Mouse (Mus musculus) C2C12 (cell line): ENCODE measurements around the gene Map3k15. TPM values are rescaled to one million over a fixed set of nuclear protein-coding genes. Genes with fewer than 3 reads are reported as not detected.

Experiments used
- H3K27me3 ChIP-seq: one replicate; pipeline ENCODE4 v1.6.1; 2011; ENCODE audit not compliant: control insufficient read depth, insufficient read depth, insufficient read length
- H3K36me3 ChIP-seq: one replicate; pipeline ENCODE4 v1.6.1; 2011; ENCODE audit not compliant: control insufficient read depth, insufficient read depth
- H3K4me3 ChIP-seq: one replicate; pipeline ENCODE4 v1.5.1; 2011; ENCODE audit warnings: mild to moderate bottlenecking, control low read depth; ENCODE audit not compliant: poor library complexity, insufficient read depth, severe bottlenecking
- H3K79me2 ChIP-seq: one replicate; pipeline ENCODE4 v1.6.1; 2011; ENCODE audit not compliant: control insufficient read depth, insufficient read depth
- H3K79me3 ChIP-seq: one replicate; pipeline ENCODE4 v1.6.1; 2011; ENCODE audit warnings: low read depth, control low read depth
- H3ac ChIP-seq: one replicate; pipeline ENCODE3; 2011; ENCODE audit warnings: low read depth; ENCODE audit not compliant: control insufficient read depth, insufficient read length
- CEBPB ChIP-seq: IDR thresholded peaks from one replicate; pipeline ENCODE4 v1.6.1; 2011; ENCODE audit warnings: low read depth, mild to moderate bottlenecking, control low read depth, moderate library complexity
- CTCF ChIP-seq: IDR thresholded peaks from one replicate; pipeline ENCODE4 v1.5.1; 2011; ENCODE audit not compliant: control insufficient read depth, insufficient read depth, insufficient read length
- FOSL1 ChIP-seq: IDR thresholded peaks from one replicate; pipeline ENCODE4 v1.8.0; 2011; ENCODE audit warnings: mild to moderate bottlenecking, low read length; ENCODE audit not compliant: poor library complexity, insufficient read depth, severe bottlenecking
- MAX ChIP-seq: IDR thresholded peaks from one replicate; pipeline ENCODE4 v1.6.1; 2011; ENCODE audit warnings: mild to moderate bottlenecking, control low read depth
- MYOD1 ChIP-seq: IDR thresholded peaks from one replicate; pipeline ENCODE4 v1.6.1; 2011; ENCODE audit warnings: low read depth; ENCODE audit not compliant: control insufficient read depth, insufficient read length
- MYOG ChIP-seq: IDR thresholded peaks from one replicate; pipeline ENCODE4 v1.6.1; 2011; ENCODE audit not compliant: control insufficient read depth, insufficient read length; ENCODE audit errors: extremely low read depth
- USF1 ChIP-seq: IDR thresholded peaks from one replicate; pipeline ENCODE4 v1.6.1; 2011; ENCODE audit warnings: low read depth, mild to moderate bottlenecking, control low read depth, moderate library complexity
- polyA plus RNA-seq: library from polyadenylated mRNA; unstranded; fragments of >200 nt; fragmentation: generic; extraction: Trizol; gene quantifications from one replicate; pipeline ENCODE4 v1.2.1, GENCODE M21; 2012; ENCODE audit warnings: missing spikeins

Map3k15 gene
- polyA plus RNA-seq, 1 experiment: 0.04 TPM

GRCm38 (mm10) chrX:160136153-160136552, 147.9 kb downstream of the Map3k15 start:
- Histone ChIP-seq H3K79me2 (peaks cover 54% of the 10 kb centered on the region), H3ac (peak overlapping the region; percentile 1), H3K79me3 (peaks cover 46% of the 10 kb centered on the region), H3K27me3 (no peaks in the 10 kb centered on the region), H3K4me3 (peak overlapping the region; percentile 39), H3K36me3 (peaks cover 5% of the 10 kb centered on the region)
- TF ChIP-seq MYOG (no peak), MAX (no peak), MYOD1 (no peak), CTCF (no peak), CEBPB (no peak)

GRCm38 (mm10) chrX:160137177-160137860, 149.1 kb downstream of the Map3k15 start:
- Histone ChIP-seq H3K36me3 (peaks cover 5% of the 10 kb centered on the region), H3K79me3 (peaks cover 46% of the 10 kb centered on the region), H3K27me3 (no peaks in the 10 kb centered on the region), H3K79me2 (peaks cover 54% of the 10 kb centered on the region), H3ac (peak overlapping the region; percentile 70), H3K4me3 (peak overlapping the region; percentile 39)
- TF ChIP-seq MYOG (no peak), CEBPB (no peak)

GRCm38 (mm10) chrX:160137861-160138717, 149.9 kb downstream of the Map3k15 start, which contains the start of gene Pdha1:
TSS of gene Pdha1 (minus strand) at chrX:160138413.
- Histone ChIP-seq H3K79me2 (peaks cover 48% of the 10 kb centered on the region), H3K27me3 (no peaks in the 10 kb centered on the region), H3K79me3 (peaks cover 44% of the 10 kb centered on the region), H3K4me3 (peak within 1 kb of the TSS; percentile 39), H3K36me3 (peaks cover 3% of the 10 kb centered on the region), H3ac (peak within 1 kb of the TSS; percentile 70)
- TF ChIP-seq MYOG (no peak), MYOD1 (no peak), CTCF (no peak), USF1 (no peak), MAX (no peak), FOSL1 (no peak), CEBPB (no peak)

- H3ac ChIP-seq: no peak overlapping the region
- H3K36me3 ChIP-seq: no peaks in the 10 kb centered on the region
- no peaks in the 10 kb centered on the region for H3K79me3 ChIP-seq
- no peaks in the 10 kb centered on the region for H3K27me3 ChIP-seq
- H3K4me3 ChIP-seq: no peak overlapping the region
- TF ChIP-seq MAX: no peak
- no peak for TF ChIP-seq MYOG
- TF ChIP-seq FOSL1: no peak
- TF ChIP-seq CTCF: no peak
- no peak for TF ChIP-seq CEBPB
- no peak for TF ChIP-seq USF1
- TF ChIP-seq MYOD1: no peak
- H3K79me2 ChIP-seq: no peaks in the 10 kb centered on the region
Observed at GRCm38 (mm10) chrX:160146806-160147205, 158.6 kb downstream of the Map3k15 start.

- no peak overlapping the region for H3K4me3 ChIP-seq
- no peaks in the 10 kb centered on the region for H3K27me3 ChIP-seq
- TF ChIP-seq MYOD1 (no peak), CTCF (no peak), FOSL1 (no peak), MAX (no peak), MYOG (no peak), CEBPB (no peak), USF1 (no peak)
- H3K36me3 ChIP-seq: no peaks in the 10 kb centered on the region
- no peak overlapping the region for H3ac ChIP-seq
- H3K79me3 ChIP-seq: no peaks in the 10 kb centered on the region
- H3K79me2 ChIP-seq: no peaks in the 10 kb centered on the region
Observed at GRCm38 (mm10) chrX:160147406-160147805, 159.2 kb downstream of the Map3k15 start.

GRCm38 (mm10) chrX:160148859-160149258, 160.6 kb downstream of the Map3k15 start:
- Histone ChIP-seq H3K4me3 (no peak overlapping the region), H3K27me3 (no peaks in the 10 kb centered on the region), H3K79me2 (no peaks in the 10 kb centered on the region), H3K36me3 (no peaks in the 10 kb centered on the region), H3K79me3 (no peaks in the 10 kb centered on the region), H3ac (no peak overlapping the region)
- TF ChIP-seq CEBPB: no peak
- TF ChIP-seq MYOD1: peak; percentile 80
- TF ChIP-seq FOSL1: no peak
- no peak for TF ChIP-seq USF1
